Mouse (Mus musculus): ENCODE results near the gene Auts2. TPM values are rescaled to one million over a fixed set of nuclear protein-coding genes. Genes with fewer than 3 reads are reported as not detected.

Auts2 gene
- total and polyA plus RNA-seq, 3 experiments, result not detected

- Histone ChIP-seq H3K4me3 (replicated peaks in 1 of 3; ENCODE audit: low read depth in 2 of 3, low read length in 2 of 3, poor library complexity in 1 of 3) (no peak overlapping the region), H3K27ac (ENCODE audit: insufficient read depth, low read depth) (no peak overlapping the region), H3K9ac (ENCODE audit: insufficient read depth, low read depth) (no peak overlapping the region), H3K36me3 (replicated peaks in 1 of 2; ENCODE audit: control insufficient read depth in 1 of 2, insufficient read depth in 1 of 2, low read length in 1 of 2) (no peaks in the 10 kb centered on the region), H3K4me2 (ENCODE audit: insufficient read depth, low read depth, poor library complexity, severe bottlenecking) (no peak overlapping the region), H3K79me2 (replicated peaks; ENCODE audit: control insufficient read depth, extremely low read depth, insufficient read depth, poor library complexity, severe bottlenecking) (no peaks in the 10 kb centered on the region), H3K9me3 (replicated peaks; ENCODE audit: low read length) (peaks cover 73% of the 10 kb centered on the region), H3K27me3 (replicated peaks) (no peaks in the 10 kb centered on the region), H3K4me1 (ENCODE audit: control insufficient read depth in 1 of 2, insufficient read depth in 2 of 2) (no peaks in the 10 kb centered on the region)
- DNase-seq (ENCODE audit: extremely low read depth), result no peak
- no peak for TF ChIP-seq USF2 (conservative IDR thresholded peaks at IDR 0.05; ENCODE audit: low read depth, low read length)
- no peak for TF ChIP-seq CHD2 (IDR thresholded peaks at IDR 0.05; ENCODE audit: low read length)
- no peak for TF ChIP-seq GABPA (IDR thresholded peaks at IDR 0.05; ENCODE audit: insufficient replicate concordance, low read depth, low read length)
- TF ChIP-seq CTCF (conservative IDR thresholded peaks at IDR 0.05 in 1 of 2, IDR thresholded peaks at IDR 0.05 in 1 of 2; ENCODE audit: low read depth in 2 of 2, low read length in 2 of 2), result no peak
- no peak for TF ChIP-seq MXI1 (IDR thresholded peaks at IDR 0.05; ENCODE audit: low read depth, low read length)
- no peak for TF ChIP-seq HCFC1 (IDR thresholded peaks at IDR 0.05; ENCODE audit: low read depth, low read length)
- no peak for TF ChIP-seq RAD21 (IDR thresholded peaks at IDR 0.05; ENCODE audit: low read depth, low read length)
- TF ChIP-seq POLR2AphosphoS2 (IDR thresholded peaks at IDR 0.05; ENCODE audit: low read depth, low read length), result no peak
- TF ChIP-seq RCOR1 (conservative IDR thresholded peaks at IDR 0.05; ENCODE audit: low read depth, low read length), result no peak
- TF ChIP-seq ZNF384 (IDR thresholded peaks at IDR 0.05; ENCODE audit: low read depth, low read length), result no peak
- no peak for TF ChIP-seq BHLHE40 (IDR thresholded peaks at IDR 0.05; ENCODE audit: low read depth, low read length)
- no peak for TF ChIP-seq JUN (IDR thresholded peaks at IDR 0.05; ENCODE audit: insufficient read depth, low read depth, low read length)
- no peak for TF ChIP-seq KAT2A (IDR thresholded peaks at IDR 0.05; ENCODE audit: insufficient replicate concordance, low read length)
- no peak for TF ChIP-seq SIN3A (IDR thresholded peaks at IDR 0.05; ENCODE audit: low read length)
- no peak for TF ChIP-seq ELF1 (IDR thresholded peaks at IDR 0.05; ENCODE audit: low read depth, low read length)
- TF ChIP-seq JUND (conservative IDR thresholded peaks at IDR 0.05; ENCODE audit: low read depth, low read length), result no peak
- no peak for TF ChIP-seq MYC (IDR thresholded peaks at IDR 0.05; ENCODE audit: low read depth, low read length)
- no peak for TF ChIP-seq PAX5 (IDR thresholded peaks at IDR 0.05; ENCODE audit: low read length)
- no peak for TF ChIP-seq NRF1 (IDR thresholded peaks at IDR 0.05; ENCODE audit: low read depth, low read length)
- dilution Hi-C loops (cut with MboI; ENCODE audit: extremely low pct_ligation_motif_present, extremely low pct_unique_long_range_greater_than_20kb, low sequenced_read_pairs) (no loop called here), in situ Hi-C loops (cut with MboI; ENCODE audit: low pct_ligation_motif_present, low pct_unique_long_range_greater_than_20kb, low sequenced_read_pairs) (no loop called here)
These were observed 373.1 kb downstream of the Auts2 start for GRCm38 (mm10) chr5:132170010-132170409.

- no peak overlapping the region for H3K4me2 ChIP-seq (ENCODE audit: insufficient read depth, low read depth, poor library complexity, severe bottlenecking)
- peaks cover 72% of the 10 kb centered on the region for H3K9me3 ChIP-seq (replicated peaks; ENCODE audit: low read length)
- DNase-seq (ENCODE audit: extremely low read depth), result no peak
- dilution Hi-C loops (cut with MboI; ENCODE audit: extremely low pct_ligation_motif_present, extremely low pct_unique_long_range_greater_than_20kb, low sequenced_read_pairs) (no loop called here), in situ Hi-C loops (cut with MboI; ENCODE audit: low pct_ligation_motif_present, low pct_unique_long_range_greater_than_20kb, low sequenced_read_pairs) (no loop called here)
- no peaks in the 10 kb centered on the region for H3K27me3 ChIP-seq (replicated peaks)
- no peak overlapping the region for H3K27ac ChIP-seq (ENCODE audit: insufficient read depth, low read depth)
- no peaks in the 10 kb centered on the region for H3K79me2 ChIP-seq (replicated peaks; ENCODE audit: control insufficient read depth, extremely low read depth, insufficient read depth, poor library complexity, severe bottlenecking)
- H3K4me3 ChIP-seq (replicated peaks in 1 of 3; ENCODE audit: low read depth in 2 of 3, low read length in 2 of 3, poor library complexity in 1 of 3), result no peak overlapping the region
- no peak for TF ChIP-seq MAX (IDR thresholded peaks at IDR 0.05; ENCODE audit: low read length)
- no peak for TF ChIP-seq CHD1 (IDR thresholded peaks at IDR 0.05; ENCODE audit: low read depth, low read length)
- no peak for TF ChIP-seq USF2 (conservative IDR thresholded peaks at IDR 0.05; ENCODE audit: low read depth, low read length)
- no peak for TF ChIP-seq POLR2A (IDR thresholded peaks at IDR 0.05; ENCODE audit: low read depth, low read length)
- TF ChIP-seq ELF1 (IDR thresholded peaks at IDR 0.05; ENCODE audit: low read depth, low read length), result no peak
- no peak for TF ChIP-seq ZKSCAN1 (IDR thresholded peaks at IDR 0.05; ENCODE audit: borderline replicate concordance, low read depth, low read length)
- TF ChIP-seq MXI1 (IDR thresholded peaks at IDR 0.05; ENCODE audit: low read depth, low read length), result no peak
- TF ChIP-seq TCF12 (IDR thresholded peaks at IDR 0.05; ENCODE audit: low read depth, low read length), result no peak
- TF ChIP-seq KAT2A (IDR thresholded peaks at IDR 0.05; ENCODE audit: insufficient replicate concordance, low read length), result no peak
- no peak for TF ChIP-seq MAFK (IDR thresholded peaks at IDR 0.05; ENCODE audit: insufficient replicate concordance, low read length)
- no peak for TF ChIP-seq ZMIZ1 (IDR thresholded peaks at IDR 0.05; ENCODE audit: low read depth, low read length)
- TF ChIP-seq NRF1 (IDR thresholded peaks at IDR 0.05; ENCODE audit: low read depth, low read length), result no peak
- no peak for TF ChIP-seq MYC (IDR thresholded peaks at IDR 0.05; ENCODE audit: low read depth, low read length)
- no peak for TF ChIP-seq NELFE (IDR thresholded peaks at IDR 0.05; ENCODE audit: low read depth, low read length)
- TF ChIP-seq PAX5 (IDR thresholded peaks at IDR 0.05; ENCODE audit: low read length), result no peak
- TF ChIP-seq ETS1 (conservative IDR thresholded peaks at IDR 0.05; ENCODE audit: low read depth, low read length), result no peak
- H3K36me3 ChIP-seq (replicated peaks in 1 of 2; ENCODE audit: control insufficient read depth in 1 of 2, insufficient read depth in 1 of 2, low read length in 1 of 2), result no peaks in the 10 kb centered on the region
- no peaks in the 10 kb centered on the region for H3K4me1 ChIP-seq (ENCODE audit: control insufficient read depth in 1 of 2, insufficient read depth in 2 of 2)
- H3K9ac ChIP-seq (ENCODE audit: insufficient read depth, low read depth), result no peak overlapping the region
These were observed 374.3 kb downstream of the Auts2 start for GRCm38 (mm10) chr5:132168805-132169204.

Measured in CH12.LX (cell line).